Mouse (Mus musculus) liver, adult 2 months (tissue): ENCODE data around the gene Itgb6. TPM values are rescaled to one million over a fixed set of nuclear protein-coding genes. Genes with fewer than 3 reads are reported as not detected.

Experiments used
- DNase-seq: peaks from one replicate; pipeline ENCODE4 v3.0.0-alpha.2; 2011; ENCODE audit warnings: low read depth, low spot score; ENCODE audit errors: extremely low read depth
- H3K27ac ChIP-seq: fragments of 200-500 bp; replicated peaks from 2 replicates; pipeline ENCODE4 v1.5.1; 2012; ENCODE audit warnings: low read depth, mild to moderate bottlenecking, control low read depth, inconsistent platforms, low read length; ENCODE audit not compliant: insufficient read depth
- H3K27me3 ChIP-seq: fragments of 200-500 bp; 2 replicates; pipeline ENCODE4 v1.6.1; 2012; ENCODE audit warnings: mild to moderate bottlenecking, moderate library complexity, low read length, inconsistent platforms; ENCODE audit not compliant: control insufficient read depth, insufficient read depth
- H3K36me3 ChIP-seq: fragments of 200-500 bp; 2 replicates; pipeline ENCODE4 v1.6.1; 2012; ENCODE audit warnings: low read length, inconsistent platforms; ENCODE audit not compliant: control insufficient read depth, insufficient read depth
- H3K4me1 ChIP-seq: fragments of 200-500 bp; 2 replicates; pipeline ENCODE4 v1.6.1; 2011; ENCODE audit warnings: low read length; ENCODE audit not compliant: control insufficient read depth, insufficient read depth
- H3K4me3 ChIP-seq: fragments of 200-500 bp; 2 replicates; pipeline ENCODE4 v1.5.1; 2011; ENCODE audit warnings: low read depth, mild to moderate bottlenecking, control low read depth, low read length, moderate library complexity; ENCODE audit not compliant: insufficient read depth
- H3K79me2 ChIP-seq: fragments of 200-500 bp; 2 replicates; pipeline ENCODE4 v1.6.1; 2012; ENCODE audit warnings: inconsistent platforms, mild to moderate bottlenecking, low read length, moderate library complexity; ENCODE audit not compliant: control insufficient read depth, insufficient read depth
- H3K9ac ChIP-seq: fragments of 200-500 bp; 2 replicates; pipeline ENCODE4 v1.6.1; 2012; ENCODE audit warnings: low read depth, mild to moderate bottlenecking, control low read depth, inconsistent platforms, low read length
- CTCF ChIP-seq: fragments of 200-500 bp; IDR thresholded peaks from 2 replicates; pipeline ENCODE4 v1.5.1; 2011; ENCODE audit warnings: low read depth, low read length, control low read depth
- POLR2A ChIP-seq: fragments of 200-500 bp; IDR thresholded peaks from 2 replicates; pipeline ENCODE4 v1.6.1; 2011; ENCODE audit warnings: low read length, control low read depth; ENCODE audit not compliant: insufficient read depth; ENCODE audit errors: extremely low read depth
- WGBS: fragments of 180-500 bp; shearing (Covaris S2); methylation state at CpG from one replicate; pipeline ENCODE4 v1.1.7; 2018; 5-methylcytosine and 5-hydroxymethylcytosine counted together
- polyA plus RNA-seq: library from polyadenylated mRNA; depleted of rRNA; stranded (reverse); fragments of >200 nt; gene quantifications from 2 replicates; pipeline ENCODE4 v1.2.3, GENCODE M21; 2012
- total RNA-seq: library from RNA; depleted of rRNA; stranded (reverse); fragments of >200 nt; gene quantifications from 2 replicates; pipeline ENCODE4 v1.2.3, GENCODE M21; 2014

Itgb6 gene
- total and polyA plus RNA-seq, 2 experiments = 0.28 TPM; not detected in 1

DNA sequence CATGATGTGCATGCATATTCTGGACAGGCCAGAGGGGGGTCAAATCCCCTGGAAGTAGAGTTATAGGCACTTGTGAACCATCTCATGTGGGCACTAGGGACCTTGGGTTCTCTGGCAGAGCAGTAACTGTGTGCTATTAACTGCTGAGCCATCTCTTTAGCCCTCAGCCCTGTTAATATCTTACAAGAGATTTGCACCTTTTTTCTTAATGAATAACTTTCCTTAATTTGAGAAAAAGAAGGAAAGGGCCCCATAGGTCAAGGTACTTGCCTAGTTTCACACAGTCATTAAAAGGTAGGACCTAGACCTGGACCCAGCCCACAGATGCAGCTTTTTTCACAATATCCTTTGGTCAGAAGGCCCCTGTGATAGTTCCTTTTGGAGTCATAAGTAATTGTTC is 5.9 kb downstream of the Itgb6 start:
- Histone ChIP-seq H3K79me2 (no peaks in the 10 kb centered on the region), H3K4me1 (no peaks in the 10 kb centered on the region), H3K4me3 (no peak overlapping the region), H3K36me3 (no peaks in the 10 kb centered on the region), H3K27ac (no peak overlapping the region), H3K9ac (no peak overlapping the region), H3K27me3 (no peaks in the 10 kb centered on the region)
- no peak for DNase-seq
- TF ChIP-seq POLR2A = no peak
- no peak for TF ChIP-seq CTCF

DNA sequence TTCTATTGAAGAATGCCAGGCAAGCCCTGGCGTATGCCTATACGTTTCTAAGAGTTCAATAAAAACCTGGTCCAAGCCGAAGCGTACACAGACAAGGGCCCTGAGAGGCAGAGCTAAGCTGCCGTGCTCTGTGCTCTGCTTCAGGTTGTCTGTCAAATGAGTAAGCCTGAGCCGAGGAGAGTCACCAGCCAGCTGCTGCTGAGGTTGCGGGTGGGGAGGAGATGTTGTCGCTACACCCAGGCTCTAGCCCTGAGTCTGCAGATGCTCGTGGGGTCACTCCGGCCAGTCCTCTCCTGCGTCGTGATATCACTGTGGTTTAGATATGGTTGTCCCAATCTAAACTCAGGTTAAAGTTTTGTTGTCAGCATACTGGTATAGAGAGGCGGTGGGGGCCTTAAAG is 6.7 kb downstream of the Itgb6 start:
- no peak overlapping the region for H3K27ac ChIP-seq
- no peak overlapping the region for H3K4me3 ChIP-seq
- no peaks in the 10 kb centered on the region for H3K79me2 ChIP-seq
- TF ChIP-seq POLR2A = no peak
- no peak for TF ChIP-seq CTCF
- H3K36me3 ChIP-seq = no peaks in the 10 kb centered on the region
- no peaks in the 10 kb centered on the region for H3K27me3 ChIP-seq
- no peak overlapping the region for H3K9ac ChIP-seq
- 83% methylated on average over 13 of the region's 13 CpGs for WGBS
- no peak for DNase-seq
- no peaks in the 10 kb centered on the region for H3K4me1 ChIP-seq

DNA sequence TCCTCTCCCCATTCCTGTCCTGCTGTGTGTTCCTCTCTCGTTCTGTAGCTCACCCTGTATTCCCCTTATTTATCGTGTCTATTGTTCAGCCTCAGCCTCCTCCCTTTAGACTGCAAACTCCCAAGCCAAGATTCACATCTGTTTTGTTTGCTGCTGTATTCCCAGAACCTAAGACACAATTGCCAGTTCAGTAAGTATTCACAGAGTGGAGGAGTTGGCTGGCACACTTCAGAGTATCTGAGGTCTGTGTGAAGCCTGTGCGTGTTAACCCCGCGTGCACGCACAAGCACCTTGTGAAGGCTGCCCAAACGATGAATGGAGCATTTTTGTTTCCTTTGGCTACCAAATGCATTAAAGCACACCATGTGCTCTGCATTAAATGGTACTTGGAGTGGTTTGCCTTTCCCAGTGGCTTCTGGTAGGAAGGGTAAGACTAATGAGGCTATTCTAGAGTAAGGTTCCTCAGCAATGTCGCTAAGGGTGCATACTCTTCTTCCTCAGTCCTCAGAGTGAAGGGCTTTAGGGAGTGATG is 7.4 kb downstream of the Itgb6 start:
- H3K27ac ChIP-seq = no peak overlapping the region
- no peaks in the 10 kb centered on the region for H3K79me2 ChIP-seq
- DNase-seq = no peak
- H3K36me3 ChIP-seq = no peaks in the 10 kb centered on the region
- no peak overlapping the region for H3K4me3 ChIP-seq
- H3K4me1 ChIP-seq = no peaks in the 10 kb centered on the region
- H3K27me3 ChIP-seq = no peaks in the 10 kb centered on the region
- H3K9ac ChIP-seq = no peak overlapping the region
- 83% methylated on average over 8 of the region's 8 CpGs for WGBS
- TF ChIP-seq CTCF (no peak), POLR2A (no peak)

DNA sequence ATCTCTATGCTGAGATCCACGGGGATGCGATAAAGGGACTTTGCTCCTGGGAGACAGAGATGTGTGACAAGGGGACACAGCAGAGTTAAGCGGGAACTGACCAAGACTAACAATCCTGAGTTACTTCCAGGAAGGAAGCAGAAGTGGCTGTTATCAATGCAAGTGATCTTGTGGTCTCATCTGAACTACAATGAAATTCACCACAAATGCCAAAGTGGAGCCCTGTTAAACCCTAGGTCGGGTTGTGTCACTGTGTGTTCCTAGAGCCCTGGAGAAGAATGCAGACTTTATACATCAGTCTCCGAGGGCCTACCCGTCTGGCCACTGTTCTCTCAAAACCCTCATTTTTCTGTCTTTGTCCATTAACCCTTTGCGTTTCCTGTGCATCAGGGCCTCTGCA is 8.0 kb downstream of the Itgb6 start:
- no peaks in the 10 kb centered on the region for H3K27me3 ChIP-seq
- H3K36me3 ChIP-seq = no peaks in the 10 kb centered on the region
- DNase-seq = no peak
- no peak for TF ChIP-seq POLR2A
- no peak for TF ChIP-seq CTCF
- no peak overlapping the region for H3K27ac ChIP-seq
- no peak overlapping the region for H3K4me3 ChIP-seq
- no peaks in the 10 kb centered on the region for H3K79me2 ChIP-seq
- 64% methylated on average over 7 of the region's 7 CpGs for WGBS
- no peaks in the 10 kb centered on the region for H3K4me1 ChIP-seq
- no peak overlapping the region for H3K9ac ChIP-seq

DNA sequence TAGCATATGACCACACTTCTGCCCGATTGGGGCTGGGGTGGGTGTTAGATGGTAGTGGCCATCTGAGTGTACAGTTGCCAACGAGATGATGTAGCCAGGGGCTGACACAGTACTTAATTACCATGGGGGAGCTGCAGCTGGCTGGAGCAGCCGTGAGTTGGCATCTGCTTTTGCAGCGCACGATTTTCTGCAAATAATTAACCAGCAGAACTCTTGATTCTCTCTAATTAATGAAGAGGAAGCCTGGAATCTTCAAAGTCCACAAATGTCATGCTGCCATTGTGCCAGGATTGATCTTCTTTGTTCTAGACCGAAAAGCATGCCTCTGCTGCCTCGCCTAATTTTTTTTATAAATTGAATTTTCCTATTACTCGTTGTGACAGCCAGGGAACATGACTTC is 8.6 kb downstream of the Itgb6 start:
- no peak overlapping the region for H3K9ac ChIP-seq
- 44% methylated on average over 8 of the region's 8 CpGs for WGBS
- TF ChIP-seq POLR2A (no peak), CTCF (no peak)
- no peaks in the 10 kb centered on the region for H3K27me3 ChIP-seq
- no peaks in the 10 kb centered on the region for H3K79me2 ChIP-seq
- DNase-seq = no peak
- H3K4me3 ChIP-seq = no peak overlapping the region
- no peaks in the 10 kb centered on the region for H3K36me3 ChIP-seq
- H3K4me1 ChIP-seq = no peaks in the 10 kb centered on the region
- H3K27ac ChIP-seq = no peak overlapping the region

DNA sequence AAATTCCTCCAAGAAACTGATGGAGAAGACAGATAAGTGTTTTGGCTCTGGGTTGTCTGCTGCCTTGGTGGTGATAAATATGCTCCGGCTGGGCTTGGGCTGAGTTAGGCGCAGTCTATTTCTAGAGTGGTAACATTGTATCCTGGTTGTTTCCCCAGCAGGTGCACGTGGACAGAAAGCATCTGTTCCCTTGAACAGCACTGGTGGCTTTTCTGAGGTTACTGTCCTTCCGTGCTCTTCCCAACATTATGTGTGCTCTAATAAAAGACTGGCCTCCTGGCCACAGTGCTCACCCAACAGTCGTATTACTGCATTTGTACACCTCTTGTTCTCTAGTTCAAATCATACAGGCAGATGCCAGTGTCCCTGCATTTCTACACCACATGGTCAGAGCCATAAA is 9.6 kb downstream of the Itgb6 start:
- no peak for DNase-seq
- no peaks in the 10 kb centered on the region for H3K27me3 ChIP-seq
- no peak for TF ChIP-seq POLR2A
- TF ChIP-seq CTCF = no peak
- H3K36me3 ChIP-seq = no peaks in the 10 kb centered on the region
- no peak overlapping the region for H3K27ac ChIP-seq
- no peaks in the 10 kb centered on the region for H3K4me1 ChIP-seq
- 90% methylated on average over 5 of the region's 5 CpGs for WGBS
- H3K4me3 ChIP-seq = no peak overlapping the region
- H3K9ac ChIP-seq = no peak overlapping the region
- no peaks in the 10 kb centered on the region for H3K79me2 ChIP-seq
